ENCODE assay signal across 10 mouse cellular contexts in genomic region chr6:146110832-146111741, GRCm38 (mm10).
A peak's percentile ranks its signal among the peaks of the same experiment; 100 is the strongest.
DNase-seq lines count a peak whose midpoint lies in the region; ATAC-seq and TF ChIP-seq lines count a peak whose summit lies in the region.
"Had no signal": no experiment of that assay in that cellular context is flagged by ENCODE, and none has a peak within 500 bp of the region (broad histone marks: within the 10 kb centered on the region; RNA-seq: fewer than 3 reads in every experiment).

No protein-coding gene starts in this region.

- no peak for TF ChIP-seq CTCF in kidney, adult 2 months (conservative IDR thresholded peaks at IDR 0.05; ENCODE audit: insufficient read depth, insufficient read length, low read depth, low read length)

- peak; percentile 58 for ATAC-seq in forebrain, embryonic 14.5 days
- ATAC-seq in midbrain, embryonic 13.5 days: peak; percentile 76
- no peak for ATAC-seq in megakaryocyte progenitor cell, adult 5-6 weeks (replicated peaks; ENCODE audit: poor library complexity)

- no peaks in the 10 kb centered on the region for H3K9me3 ChIP-seq in forebrain, embryonic 14.5 days (replicated peaks; ENCODE audit: control insufficient read depth, low read length)
- H3K9me3 ChIP-seq in midbrain, embryonic 13.5 days: no peaks in the 10 kb centered on the region
- H3K9me3 ChIP-seq: megakaryocyte, embryonic 14.5 days had no signal

- H3K9ac ChIP-seq in forebrain, embryonic 14.5 days (ENCODE audit: low read length): no peak overlapping the region
- H3K9ac ChIP-seq in midbrain, embryonic 13.5 days (replicated peaks): no peak overlapping the region

- H3K4me2 ChIP-seq in forebrain, embryonic 14.5 days (ENCODE audit: low read length): no peak overlapping the region
- peak overlapping the region; percentile 13; the same call in 1 of the 2 replicates for H3K4me2 ChIP-seq in midbrain, embryonic 13.5 days (replicated peaks)

- no peak for TF ChIP-seq POLR2A in kidney, adult 2 months (IDR thresholded peaks at IDR 0.05; ENCODE audit: low read depth, low read length)

- H3K4me3 ChIP-seq in kidney, adult 2 months (ENCODE audit: insufficient read depth, low read depth, low read length): no peak overlapping the region
- H3K4me3 ChIP-seq in forebrain, embryonic 14.5 days (ENCODE audit: low read depth, low read length): no peak overlapping the region
- no peak overlapping the region for H3K4me3 ChIP-seq in midbrain, embryonic 13.5 days (replicated peaks)
- H3K4me3 ChIP-seq: megakaryocyte, embryonic 14.5 days had no signal

- WGBS in kidney, adult 2 months: 56% methylated on average over 21 of the region's 21 CpGs
- 35% methylated on average over 21 of the region's 21 CpGs for WGBS in forebrain, embryonic 14.5 days
- 22% methylated on average over 21 of the region's 21 CpGs for WGBS in midbrain, embryonic 13.5 days

- H3K36me3 ChIP-seq in kidney, adult 2 months (ENCODE audit: control insufficient read depth, insufficient read depth, low read length): no peaks in the 10 kb centered on the region
- H3K36me3 ChIP-seq in forebrain, embryonic 14.5 days (ENCODE audit: control insufficient read depth, insufficient read depth, low read length): no peaks in the 10 kb centered on the region
- no peaks in the 10 kb centered on the region for H3K36me3 ChIP-seq in midbrain, embryonic 13.5 days

- no peaks in the 10 kb centered on the region for H3K4me1 ChIP-seq in kidney, adult 2 months (ENCODE audit: control insufficient read depth, insufficient read depth, low read length)
- peaks cover 19% of the 10 kb centered on the region for H3K4me1 ChIP-seq in forebrain, embryonic 14.5 days (ENCODE audit: control insufficient read depth, insufficient read depth, low read length)
- H3K4me1 ChIP-seq in midbrain, embryonic 13.5 days (replicated peaks): peaks cover 51% of the 10 kb centered on the region

- DNase-seq in kidney, adult 2 months: peak; percentile 7
- no peak for DNase-seq in kidney, adult 8-10 months
- DNase-seq in NIH3T3 (ENCODE audit: low read depth): peak; percentile 27
- DNase-seq in forebrain, embryonic 14.5 days (ENCODE audit: low spot score): peak; percentile 46
- no peak for DNase-seq in thymus, postnatal 4 days
- no peak for DNase-seq in gastrocnemius, adult 8-10 months (ENCODE audit: low spot score in 2 of 2)
- DNase-seq: cerebellum, postnatal 36 days had no signal

- H3K27me3 ChIP-seq in kidney, adult 2 months (replicated peaks; ENCODE audit: control insufficient read depth, insufficient read depth, low read length): no peaks in the 10 kb centered on the region
- no peaks in the 10 kb centered on the region for H3K27me3 ChIP-seq in forebrain, embryonic 14.5 days (replicated peaks; ENCODE audit: control insufficient read depth, insufficient read depth, low read length)
- no peaks in the 10 kb centered on the region for H3K27me3 ChIP-seq in midbrain, embryonic 13.5 days

- no peak overlapping the region for H3K27ac ChIP-seq in kidney, adult 2 months (ENCODE audit: insufficient read depth, low read depth, low read length)
- H3K27ac ChIP-seq in forebrain, embryonic 14.5 days (ENCODE audit: low read depth, low read length): 0 out of 2 replicates have a peak overlapping the region, but pooled peaks have one; percentile 21
- H3K27ac ChIP-seq in midbrain, embryonic 13.5 days: peak overlapping the region; percentile 69

Comparison
In these comparisons a context has a peak if more than half of its experiments do, and no peak if none do; other contexts are left out.
1. DNase-seq: peak in kidney, adult 2 months (single experiment), NIH3T3 (single experiment) and forebrain, embryonic 14.5 days (single experiment); none in kidney, adult 8-10 months (0 of 2), thymus, postnatal 4 days (single experiment) and gastrocnemius, adult 8-10 months (0 of 2).